In the genomic region with DNA sequence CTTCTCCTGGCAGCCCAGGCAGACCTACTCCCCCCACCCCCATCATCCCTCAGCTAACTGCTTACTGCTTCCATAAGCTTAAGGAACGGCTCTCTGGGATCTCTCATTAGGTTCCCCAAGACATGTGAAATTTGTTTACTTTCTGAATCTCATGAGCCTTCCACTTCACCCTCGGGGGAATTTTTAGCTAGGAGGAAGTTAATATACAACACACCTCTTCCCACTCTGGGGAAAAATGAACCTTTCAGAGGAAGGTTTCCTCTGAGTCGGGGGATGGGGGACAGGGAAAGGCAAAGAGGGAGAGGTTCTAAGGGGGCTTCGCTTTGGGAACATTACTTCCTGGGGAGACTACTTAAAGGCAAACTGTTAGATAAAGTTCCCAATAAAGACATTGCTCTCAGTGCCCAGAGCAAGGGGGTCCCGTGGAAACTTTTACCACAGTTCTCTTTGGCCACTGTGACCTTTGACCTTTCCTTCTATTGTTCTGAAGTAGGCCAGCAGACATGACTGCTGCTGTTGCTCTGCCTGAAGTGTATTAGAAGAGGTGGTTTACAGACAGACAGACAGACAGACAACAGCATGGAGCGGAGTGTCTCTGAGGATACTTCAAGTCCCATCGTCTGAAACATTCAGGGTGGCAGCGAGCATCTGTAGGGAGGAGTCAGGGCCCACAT, we compare ENCODE assay signal across 15 mouse cellular contexts. TPM values are rescaled to one million over a fixed set of nuclear protein-coding genes. Genes with fewer than 3 reads are reported as not detected.
A peak's percentile ranks its signal among the peaks of the same experiment; 100 is the strongest.
DNase-seq lines count a peak whose midpoint lies in the region; ATAC-seq and TF ChIP-seq lines count a peak whose summit lies in the region.
"Had no signal": no experiment of that assay in that cellular context is flagged by ENCODE, and none has a peak within 500 bp of the region (broad histone marks: within the 10 kb centered on the region; RNA-seq: fewer than 3 reads in every experiment).

No protein-coding gene starts in this region.

- WGBS in intestine, embryonic 14.5 days = 34% methylated on average over 8 of the region's 8 CpGs
- 28% methylated on average over 8 of the region's 8 CpGs for WGBS in intestine, embryonic 16.5 days
- WGBS in embryonic facial prominence, embryonic 13.5 days = 38% methylated on average over 8 of the region's 8 CpGs
- 32% methylated on average over 8 of the region's 8 CpGs for WGBS in kidney, adult 2 months
- 30% methylated on average over 8 of the region's 8 CpGs for WGBS in limb, embryonic 11.5 days
- WGBS in forebrain, embryonic 11.5 days = 49% methylated on average over 8 of the region's 8 CpGs

- no peak overlapping the region for H3K4me3 ChIP-seq in intestine, embryonic 14.5 days (ENCODE audit: low read depth, low read length)
- no peak overlapping the region for H3K4me3 ChIP-seq in intestine, embryonic 16.5 days (ENCODE audit: low read length)
- no peak overlapping the region for H3K4me3 ChIP-seq in embryonic facial prominence, embryonic 13.5 days
- peak overlapping the region; percentile 53; the same call in 1 of the 2 replicates for H3K4me3 ChIP-seq in kidney, adult 2 months (ENCODE audit: insufficient read depth, low read depth, low read length)
- H3K4me3 ChIP-seq in limb, embryonic 11.5 days (ENCODE audit: low read depth, low read length) = no peak overlapping the region
- H3K4me3 ChIP-seq in forebrain, embryonic 11.5 days (ENCODE audit: low read depth, low read length) = no peak overlapping the region
- H3K4me3 ChIP-seq: heart, embryonic 13.5 days; liver, embryonic 13.5 days; midbrain, embryonic 12.5 days; myocyte had no signal

- TF ChIP-seq CTCF in kidney, adult 2 months (conservative IDR thresholded peaks at IDR 0.05; ENCODE audit: insufficient read depth, insufficient read length, low read depth, low read length) = no peak

- no peak for ATAC-seq in intestine, embryonic 14.5 days (replicated peaks; ENCODE audit: low FRiP score, low TSS enrichment, low read depth)
- ATAC-seq in intestine, embryonic 16.5 days = no peak
- ATAC-seq in embryonic facial prominence, embryonic 13.5 days (ENCODE audit: insufficient number of reproducible peaks, insufficient read depth, low FRiP score, low TSS enrichment, low read depth) = no peak
- ATAC-seq in limb, embryonic 11.5 days (ENCODE audit: insufficient number of reproducible peaks, low FRiP score, low TSS enrichment, low read depth) = no peak
- ATAC-seq in forebrain, embryonic 11.5 days (replicated peaks; ENCODE audit: low FRiP score) = no peak

- H3K4me2 ChIP-seq in intestine, embryonic 14.5 days (ENCODE audit: low read length) = peak overlapping the region; percentile 22; the same call in 1 of the 2 replicates
- no peak overlapping the region for H3K4me2 ChIP-seq in intestine, embryonic 16.5 days (ENCODE audit: low read depth, low read length)
- H3K4me2 ChIP-seq in embryonic facial prominence, embryonic 13.5 days = peak overlapping the region; percentile 30
- H3K4me2 ChIP-seq in limb, embryonic 11.5 days (ENCODE audit: low read depth, severe bottlenecking) = no peak overlapping the region
- no peak overlapping the region for H3K4me2 ChIP-seq in forebrain, embryonic 11.5 days (ENCODE audit: low read depth, low read length, severe bottlenecking)
- H3K4me2 ChIP-seq: heart, embryonic 13.5 days; liver, embryonic 13.5 days; midbrain, embryonic 12.5 days had no signal

- H3K27ac ChIP-seq in intestine, embryonic 14.5 days (ENCODE audit: low read depth) = no peak overlapping the region
- H3K27ac ChIP-seq in intestine, embryonic 16.5 days (ENCODE audit: low read length) = no peak overlapping the region
- H3K27ac ChIP-seq in embryonic facial prominence, embryonic 13.5 days = peak overlapping the region; percentile 62
- peak overlapping the region; percentile 94 for H3K27ac ChIP-seq in kidney, adult 2 months (ENCODE audit: insufficient read depth, low read depth, low read length)
- no peak overlapping the region; the same call in 1 of the 2 replicates for H3K27ac ChIP-seq in limb, embryonic 11.5 days (replicated peaks; ENCODE audit: low read depth, low read length)
- no peak overlapping the region for H3K27ac ChIP-seq in forebrain, embryonic 11.5 days (ENCODE audit: low read depth, low read length)
- H3K27ac ChIP-seq: heart, embryonic 13.5 days; liver, embryonic 13.5 days; midbrain, embryonic 12.5 days had no signal

- no peaks in the 10 kb centered on the region for H3K27me3 ChIP-seq in intestine, embryonic 14.5 days (replicated peaks; ENCODE audit: control insufficient read depth, insufficient read depth, low read length)
- H3K27me3 ChIP-seq in intestine, embryonic 16.5 days (replicated peaks; ENCODE audit: control insufficient read depth, insufficient read depth, low read length) = no peaks in the 10 kb centered on the region
- no peaks in the 10 kb centered on the region for H3K27me3 ChIP-seq in embryonic facial prominence, embryonic 13.5 days
- no peaks in the 10 kb centered on the region for H3K27me3 ChIP-seq in kidney, adult 2 months (replicated peaks; ENCODE audit: control insufficient read depth, insufficient read depth, low read length)
- no peaks in the 10 kb centered on the region for H3K27me3 ChIP-seq in limb, embryonic 11.5 days (ENCODE audit: control insufficient read depth, insufficient read depth, low read length)
- H3K27me3 ChIP-seq in forebrain, embryonic 11.5 days (ENCODE audit: control insufficient read depth, insufficient read depth, low read length) = no peaks in the 10 kb centered on the region
- H3K27me3 ChIP-seq: heart, embryonic 13.5 days; liver, embryonic 13.5 days; midbrain, embryonic 12.5 days had no signal

- no peak overlapping the region for H3K9ac ChIP-seq in intestine, embryonic 14.5 days (ENCODE audit: low read length)
- H3K9ac ChIP-seq in intestine, embryonic 16.5 days (ENCODE audit: low read depth, low read length) = no peak overlapping the region
- no peak overlapping the region for H3K9ac ChIP-seq in embryonic facial prominence, embryonic 13.5 days
- no peak overlapping the region for H3K9ac ChIP-seq in limb, embryonic 11.5 days (ENCODE audit: low read length)
- no peak overlapping the region for H3K9ac ChIP-seq in forebrain, embryonic 11.5 days (ENCODE audit: low read length)
- H3K9ac ChIP-seq: heart, embryonic 13.5 days; liver, embryonic 13.5 days; midbrain, embryonic 12.5 days had no signal

- H3K36me3 ChIP-seq in intestine, embryonic 14.5 days (ENCODE audit: control insufficient read depth, insufficient read depth, low read length) = no peaks in the 10 kb centered on the region
- no peaks in the 10 kb centered on the region for H3K36me3 ChIP-seq in intestine, embryonic 16.5 days (ENCODE audit: control insufficient read depth, insufficient read depth, low read length)
- H3K36me3 ChIP-seq in embryonic facial prominence, embryonic 13.5 days = no peaks in the 10 kb centered on the region
- H3K36me3 ChIP-seq in kidney, adult 2 months (ENCODE audit: control insufficient read depth, insufficient read depth, low read length) = no peaks in the 10 kb centered on the region
- no peaks in the 10 kb centered on the region for H3K36me3 ChIP-seq in limb, embryonic 11.5 days (ENCODE audit: control insufficient read depth, insufficient read depth, low read length)
- H3K36me3 ChIP-seq in forebrain, embryonic 11.5 days (ENCODE audit: control insufficient read depth, insufficient read depth, low read length) = no peaks in the 10 kb centered on the region
- H3K36me3 ChIP-seq: heart, embryonic 13.5 days; liver, embryonic 13.5 days; midbrain, embryonic 12.5 days had no signal

- H3K4me1 ChIP-seq in intestine, embryonic 14.5 days (replicated peaks; ENCODE audit: control insufficient read depth, insufficient read depth, low read length) = peaks cover 17% of the 10 kb centered on the region
- peaks cover 12% of the 10 kb centered on the region; the same call in 1 of the 2 replicates for H3K4me1 ChIP-seq in intestine, embryonic 16.5 days (ENCODE audit: control insufficient read depth, insufficient read depth, low read length)
- peaks cover 29% of the 10 kb centered on the region for H3K4me1 ChIP-seq in embryonic facial prominence, embryonic 13.5 days
- H3K4me1 ChIP-seq in kidney, adult 2 months (ENCODE audit: control insufficient read depth, insufficient read depth, low read length) = peaks cover 20% of the 10 kb centered on the region
- H3K4me1 ChIP-seq in limb, embryonic 11.5 days (ENCODE audit: control insufficient read depth, insufficient read depth, low read length) = peaks cover 22% of the 10 kb centered on the region
- no peaks in the 10 kb centered on the region for H3K4me1 ChIP-seq in forebrain, embryonic 11.5 days (replicated peaks; ENCODE audit: control insufficient read depth, insufficient read depth, low read length)
- H3K4me1 ChIP-seq: midbrain, embryonic 12.5 days had no signal

- TF ChIP-seq POLR2A in kidney, adult 2 months (IDR thresholded peaks at IDR 0.05; ENCODE audit: low read depth, low read length) = no peak

- no peaks in the 10 kb centered on the region for H3K9me3 ChIP-seq in intestine, embryonic 14.5 days (ENCODE audit: control insufficient read depth, low read length)
- H3K9me3 ChIP-seq in intestine, embryonic 16.5 days (ENCODE audit: control insufficient read depth, low read length) = no peaks in the 10 kb centered on the region
- H3K9me3 ChIP-seq in embryonic facial prominence, embryonic 13.5 days = no peaks in the 10 kb centered on the region
- H3K9me3 ChIP-seq in limb, embryonic 11.5 days (ENCODE audit: control insufficient read depth, low read length) = no peaks in the 10 kb centered on the region
- H3K9me3 ChIP-seq in forebrain, embryonic 11.5 days (ENCODE audit: control insufficient read depth, low read length) = no peaks in the 10 kb centered on the region
- H3K9me3 ChIP-seq: heart, embryonic 13.5 days; liver, embryonic 13.5 days; midbrain, embryonic 12.5 days had no signal

- no peak for DNase-seq in intestine, embryonic 14.5 days (ENCODE audit: low spot score)
- peak; percentile 85 for DNase-seq in kidney, adult 2 months
- DNase-seq in limb, embryonic 11.5 days (ENCODE audit: low spot score) = peak; percentile 37
- DNase-seq in ovary, postnatal 10 days (ENCODE audit: low spot score) = no peak
- DNase-seq in forebrain, embryonic 11.5 days (ENCODE audit: low spot score) = no peak
- no peak for DNase-seq in right cerebral cortex, postnatal 36 days (ENCODE audit: low spot score in 2 of 2)
- DNase-seq: cerebellum, adult 18-20 months; gastrocnemius, postnatal 25 days; liver, embryonic 13.5 days; thymus, adult 2 months had no signal

RNA-seq across cellular contexts. Expression of a gene that starts 22.5 kb away (rescaled TPM):
- 29.1 and 33.0 TPM in 2 replicates for polyA plus RNA-seq in intestine, embryonic 14.5 days (2014; fragmentation: Nextera tagmentation; extraction: Ambion mirVana)
- 36.4 and 40.8 TPM in 2 replicates for polyA plus RNA-seq in intestine, embryonic 16.5 days (2015; fragmentation: Nextera tagmentation; extraction: Ambion mirVana)
- 50.6 and 55.5 TPM in 2 replicates for polyA plus RNA-seq in embryonic facial prominence, embryonic 13.5 days (2015; fragmentation: Nextera tagmentation; extraction: Ambion mirVana)
- 57.2 and 59.8 TPM in 2 replicates for polyA plus RNA-seq in kidney, adult 2 months (2012; rRNA removed)
- polyA plus RNA-seq in limb, embryonic 11.5 days (2014; fragmentation: Nextera tagmentation; extraction: Ambion mirVana) = 20.5 and 20.7 TPM in 2 replicates
- polyA plus RNA-seq in forebrain, embryonic 11.5 days (2014; fragmentation: Nextera tagmentation; extraction: Ambion mirVana) = 157 and 169 TPM in 2 replicates

RNA-seq across cellular contexts. Expression of a gene that starts 30.4 kb away (rescaled TPM):
- 9.2 and 9.7 TPM in 2 replicates for polyA plus RNA-seq in intestine, embryonic 14.5 days (2014; fragmentation: Nextera tagmentation; extraction: Ambion mirVana)
- 5.7 and 5.9 TPM in 2 replicates for polyA plus RNA-seq in intestine, embryonic 16.5 days (2015; fragmentation: Nextera tagmentation; extraction: Ambion mirVana)
- polyA plus RNA-seq in embryonic facial prominence, embryonic 13.5 days (2015; fragmentation: Nextera tagmentation; extraction: Ambion mirVana) = 7.3 and 9.3 TPM in 2 replicates
- polyA plus RNA-seq in kidney, adult 2 months (2012; rRNA removed) = 87.8 and 93.2 TPM in 2 replicates
- polyA plus RNA-seq in limb, embryonic 11.5 days (2014; fragmentation: Nextera tagmentation; extraction: Ambion mirVana) = 5.1 and 5.3 TPM in 2 replicates
- 8.3 and 8.4 TPM in 2 replicates for polyA plus RNA-seq in forebrain, embryonic 11.5 days (2014; fragmentation: Nextera tagmentation; extraction: Ambion mirVana)

Comparison
In these comparisons a context has a peak if more than half of its experiments do, and no peak if none do; other contexts are left out.
1. H3K4me2 ChIP-seq: peak in intestine, embryonic 14.5 days (single experiment) and embryonic facial prominence, embryonic 13.5 days (single experiment); none in intestine, embryonic 16.5 days (single experiment), limb, embryonic 11.5 days (single experiment) and forebrain, embryonic 11.5 days (single experiment).
2. DNase-seq: peak in kidney, adult 2 months (single experiment) and limb, embryonic 11.5 days (single experiment); none in intestine, embryonic 14.5 days (single experiment), ovary, postnatal 10 days (single experiment), forebrain, embryonic 11.5 days (single experiment) and right cerebral cortex, postnatal 36 days (0 of 2).
3. H3K27ac ChIP-seq: peak in embryonic facial prominence, embryonic 13.5 days (single experiment) and kidney, adult 2 months (single experiment); none in intestine, embryonic 14.5 days (single experiment), intestine, embryonic 16.5 days (single experiment), limb, embryonic 11.5 days (single experiment) and forebrain, embryonic 11.5 days (single experiment).